Mouse (Mus musculus): ENCODE results near the gene Miip.

DNA sequence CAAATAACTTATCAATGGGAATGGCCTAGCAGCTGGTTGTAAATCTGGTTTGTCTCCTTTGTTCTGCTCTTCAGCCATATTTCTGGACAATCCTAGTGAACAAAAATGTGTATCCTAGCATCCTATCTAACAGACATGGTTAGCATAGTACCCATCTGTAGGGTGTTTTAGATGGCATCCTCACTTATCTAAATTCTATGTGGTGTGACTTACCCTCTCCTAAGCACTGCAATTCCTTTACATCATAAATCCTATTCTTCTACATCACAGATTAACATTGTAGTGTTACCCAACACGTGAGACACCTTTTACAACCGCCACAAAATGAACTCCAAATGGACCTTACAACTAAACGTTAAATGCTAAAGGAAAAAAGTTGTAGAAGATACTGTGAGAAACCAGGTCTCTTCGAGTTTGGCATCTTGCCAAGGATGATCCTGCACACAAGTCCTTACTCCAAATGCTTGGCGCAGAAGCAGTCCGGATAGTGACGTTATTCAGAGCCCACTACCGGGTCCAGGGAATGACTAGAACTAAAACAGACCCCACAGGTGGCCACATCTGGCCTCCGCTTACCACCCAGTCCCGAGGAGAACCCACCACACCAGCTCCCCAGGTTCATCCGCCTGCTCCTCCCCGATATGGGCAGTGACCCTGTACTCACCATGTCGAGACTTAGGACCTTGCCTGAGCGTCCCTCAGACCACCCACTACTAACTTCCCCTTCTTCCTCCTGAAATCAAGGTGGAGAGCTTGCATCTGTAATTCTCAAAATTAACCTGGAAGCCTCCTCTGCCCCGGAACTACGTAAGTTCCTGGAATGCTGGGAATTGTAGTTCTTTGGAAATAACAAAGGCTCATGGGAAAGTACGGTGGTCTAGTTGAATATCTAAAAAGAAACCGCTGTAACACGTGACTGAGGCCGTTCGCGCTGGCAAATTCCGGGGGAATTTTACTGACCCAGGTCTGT lies 20.7 kb downstream of the Miip start, which contains the start of gene Zfp933:
- no peak for TF ChIP-seq CTCF (IDR thresholded peaks at IDR 0.05; ENCODE audit: low read depth)
- no peak for TF ChIP-seq EP300 (optimal IDR thresholded peaks at IDR 0.05)

Measured in stomach, postnatal 0 days (tissue).